Mouse (Mus musculus) lung, postnatal 4 days (tissue): ENCODE data around the gene Atf2.
"Not testable (repeated sequence)": the region's sequence is repeated elsewhere in the genome, so short reads cannot be mapped to it uniquely, and the experiment has no call there.

Experiments used
- DNase-seq, 2 experiments: peaks; one replicate each; pipeline ENCODE4 v3.0.0; 2021

The Atf2 gene

GRCm38 (mm10) chr2:73877891-73878290 lies 14.5 kb downstream of the Atf2 start:
- DNase-seq: no peak

GRCm38 (mm10) chr2:73867764-73868487 lies 24.5 kb downstream of the Atf2 start:
- DNase-seq: peak; percentile 52 to 59

GRCm38 (mm10) chr2:73860046-73860624 lies 32.3 kb downstream of the Atf2 start:
- no peak for DNase-seq

GRCm38 (mm10) chr2:73857352-73857751 lies 35.1 kb downstream of the Atf2 start:
- no peak for DNase-seq

- DNase-seq: no peak
Measured at GRCm38 (mm10) chr2:73856246-73856645, 36.2 kb downstream of the Atf2 start.

GRCm38 (mm10) chr2:73834406-73835015 lies 57.9 kb downstream of the Atf2 start:
- DNase-seq: no peak

- DNase-seq: no peak
Measured at GRCm38 (mm10) chr2:73833284-73833683, 59.2 kb downstream of the Atf2 start.

GRCm38 (mm10) chr2:73818742-73819141 lies 73.7 kb downstream of the Atf2 start:
- DNase-seq: no peak

GRCm38 (mm10) chr2:73807609-73808008 lies 84.8 kb downstream of the Atf2 start:
- DNase-seq: no peak

GRCm38 (mm10) chr2:73800127-73800526 lies 92.3 kb downstream of the Atf2 start:
- DNase-seq: not testable (repeated sequence)

GRCm38 (mm10) chr2:73798786-73799185 lies 93.7 kb downstream of the Atf2 start:
- no peak for DNase-seq

GRCm38 (mm10) chr2:73798136-73798535 lies 94.3 kb downstream of the Atf2 start:
- no peak for DNase-seq

GRCm38 (mm10) chr2:73791846-73792630 lies 100.4 kb downstream of the Atf2 start:
- peak; percentile 24 to 27 for DNase-seq

- peak in 1 of 2 experiments; percentile 44 for DNase-seq
Measured at GRCm38 (mm10) chr2:73790332-73790731, 102.1 kb downstream of the Atf2 start.

- DNase-seq: no peak
Measured at GRCm38 (mm10) chr2:73788395-73788794, 104.0 kb downstream of the Atf2 start.

- DNase-seq: peak; percentile 45 to 62
Measured at GRCm38 (mm10) chr2:73782371-73782905, 110.0 kb downstream of the Atf2 start.

GRCm38 (mm10) chr2:73780321-73781010 lies 112.0 kb downstream of the Atf2 start:
- DNase-seq: peak in 1 of 2 experiments; percentile 47

- no peak for DNase-seq
Measured at GRCm38 (mm10) chr2:73779796-73780195, 112.6 kb downstream of the Atf2 start.

- no peak for DNase-seq
Measured at GRCm38 (mm10) chr2:73779016-73779595, 113.3 kb downstream of the Atf2 start.

GRCm38 (mm10) chr2:73776936-73777335 lies 115.5 kb downstream of the Atf2 start:
- no peak for DNase-seq

GRCm38 (mm10) chr2:73775683-73776310 lies 116.6 kb downstream of the Atf2 start:
- DNase-seq: no peak
